Mouse (Mus musculus) MN1 (cell line): ENCODE data around the gene Ahrr.

Source experiments
- DNase-seq: peaks from one replicate; pipeline ENCODE4 v3.0.0-alpha.2; 2016; ENCODE audit warnings: low spot score

Ahrr gene

DNA sequence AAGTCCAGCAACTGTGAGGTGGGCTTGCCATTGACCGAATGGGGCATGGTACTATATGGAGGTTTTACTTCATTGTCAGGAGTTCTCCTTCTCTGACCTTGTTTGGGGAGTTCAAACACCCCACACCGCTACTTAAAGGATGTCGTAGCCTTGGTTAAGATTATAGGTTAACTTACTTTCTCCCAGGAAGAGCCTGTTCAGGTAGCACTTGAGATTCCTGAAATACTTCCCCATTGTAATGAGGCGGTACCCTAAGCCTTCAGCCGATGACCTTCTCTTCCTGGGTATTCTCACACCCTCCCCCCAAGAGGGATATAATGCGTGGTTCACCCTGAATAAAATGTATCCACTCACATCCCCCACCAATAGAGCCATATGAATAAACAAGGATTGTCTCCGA, 54.6 kb downstream of the Ahrr start:
- DNase-seq, result no peak

DNA sequence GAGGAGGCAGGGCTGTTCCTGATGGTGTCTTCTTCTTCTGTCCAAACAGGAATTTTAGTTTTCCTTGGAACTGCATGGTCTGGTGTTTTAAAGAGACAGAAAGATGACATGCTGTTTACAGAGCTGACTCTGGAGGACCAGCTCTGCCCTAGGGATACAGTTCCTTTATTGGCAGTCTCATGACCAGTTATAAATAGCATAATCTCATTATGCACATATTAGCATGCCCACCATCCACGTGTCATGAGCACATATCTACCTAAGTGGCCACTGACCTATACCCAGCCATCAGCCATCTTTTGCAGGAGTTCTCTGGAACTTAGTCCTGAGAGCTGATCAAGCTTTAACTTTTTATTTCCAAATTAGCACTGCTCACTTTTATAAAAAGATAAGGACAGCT, 71.5 kb downstream of the Ahrr start:
- DNase-seq, result no peak

DNA sequence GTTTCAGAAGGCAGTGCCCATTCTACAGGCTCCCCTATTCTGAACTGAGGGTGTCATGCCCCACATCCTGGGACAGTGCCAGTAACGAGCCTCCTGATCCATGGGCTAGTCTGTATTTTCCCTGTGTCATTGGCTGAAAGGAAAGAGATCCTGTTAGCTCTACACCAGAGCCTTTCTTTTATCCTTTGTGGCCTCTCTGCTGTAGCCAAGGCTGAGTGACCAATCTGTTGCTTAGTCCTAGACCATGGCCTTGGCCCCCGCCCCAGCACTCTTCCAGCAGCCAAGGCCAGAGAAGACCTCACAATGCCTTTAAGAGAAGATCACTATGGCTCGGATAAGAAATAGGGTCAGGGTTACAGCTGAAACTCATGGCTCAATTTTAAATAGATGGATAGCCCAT, 73.7 kb downstream of the Ahrr start:
- no peak for DNase-seq

DNA sequence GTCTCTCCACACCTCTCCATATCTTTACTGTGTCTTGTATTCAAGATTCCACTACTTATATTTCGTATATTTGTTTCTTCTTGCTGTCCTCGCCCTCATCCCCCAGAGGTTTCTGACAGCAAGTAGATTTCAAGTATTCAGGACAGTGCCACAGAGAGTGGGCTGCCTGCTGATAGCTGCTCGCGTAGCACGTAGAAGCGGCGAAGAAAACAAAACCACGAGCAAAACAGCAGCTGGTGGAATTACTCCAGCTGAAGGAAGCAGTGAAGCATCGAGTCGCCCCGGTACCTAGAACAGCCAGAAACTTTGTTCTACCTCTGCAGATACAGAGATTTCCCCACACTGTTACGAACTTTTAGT, 83.2 kb downstream of the Ahrr start:
- no peak for DNase-seq

DNA sequence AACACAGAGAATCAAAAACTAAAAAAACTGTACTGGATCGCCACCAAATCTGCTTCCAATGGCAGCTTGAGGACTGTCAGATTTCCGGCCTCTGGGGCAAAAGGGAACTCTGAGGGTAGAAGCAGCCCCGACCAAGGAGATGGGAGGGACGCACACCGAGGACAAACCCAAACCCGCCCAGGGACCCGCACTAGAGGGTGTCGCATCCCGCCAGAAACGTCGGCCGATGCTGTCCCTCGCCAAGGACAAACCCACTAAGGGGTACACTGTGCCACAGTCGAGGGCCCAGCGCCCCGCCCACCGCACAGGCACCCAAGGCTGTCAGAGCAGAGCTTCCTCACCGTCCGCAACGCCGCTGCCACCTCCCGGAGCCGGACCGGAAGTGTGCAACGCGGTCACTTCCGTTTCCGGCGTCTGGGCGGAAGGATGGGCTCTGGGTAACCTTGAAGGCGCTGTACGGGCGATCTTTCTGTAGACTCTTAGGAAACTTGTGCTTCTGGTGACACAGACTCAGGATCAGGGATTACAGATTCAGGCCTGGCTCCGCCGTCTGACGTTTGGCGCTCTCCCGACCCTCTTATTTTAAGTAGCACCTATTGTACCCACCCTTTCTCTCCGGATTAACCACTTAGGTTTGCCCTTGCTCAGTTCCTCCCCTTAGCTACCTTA, 83.7 kb downstream of the Ahrr start, which contains the start of gene Exoc3:
Gene Exoc3 (minus strand): TSS at position 416 of the 669 bp plus-strand sequence.
- DNase-seq, result peak; percentile 92

DNA sequence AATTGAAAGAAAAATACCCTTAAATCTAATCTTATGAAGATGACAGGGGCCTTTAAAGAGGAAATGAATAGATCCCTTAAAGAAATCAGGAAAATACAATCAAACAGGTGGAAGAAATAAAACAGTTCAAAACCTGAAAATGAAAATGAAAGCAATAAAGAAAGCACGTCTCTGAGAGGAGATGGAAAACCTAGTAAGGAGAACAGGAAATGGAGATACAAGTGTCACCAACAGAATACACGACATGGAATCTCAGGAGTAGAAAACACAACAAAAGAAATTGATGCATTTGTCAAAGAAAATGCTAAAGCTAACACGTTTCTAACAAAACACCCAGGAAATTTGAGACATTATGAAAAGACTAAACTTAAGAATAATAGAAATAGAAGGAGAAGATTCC, 95.7 kb downstream of the Ahrr start:
- DNase-seq, result no peak

DNA sequence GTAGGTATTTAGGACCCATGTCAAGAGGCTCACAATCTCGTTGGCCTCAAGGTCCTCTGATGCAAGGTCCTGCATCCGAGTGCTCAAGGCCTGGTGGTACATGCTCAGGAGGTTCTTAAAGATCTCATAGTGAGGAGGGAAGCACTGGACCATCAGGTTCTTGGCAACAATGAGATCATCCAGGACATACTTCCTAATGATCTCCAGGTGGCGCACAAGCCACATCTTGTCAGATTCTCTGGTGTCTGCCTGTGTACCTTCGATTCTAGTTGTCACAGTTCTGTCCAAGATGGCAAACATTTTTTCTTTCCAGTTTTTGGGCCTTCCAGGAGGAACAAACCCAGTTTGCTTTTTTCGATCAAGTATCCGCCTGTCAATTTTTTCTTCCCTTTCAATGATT, 99.5 kb downstream of the Ahrr start:
- DNase-seq, result peak; percentile 55

DNA sequence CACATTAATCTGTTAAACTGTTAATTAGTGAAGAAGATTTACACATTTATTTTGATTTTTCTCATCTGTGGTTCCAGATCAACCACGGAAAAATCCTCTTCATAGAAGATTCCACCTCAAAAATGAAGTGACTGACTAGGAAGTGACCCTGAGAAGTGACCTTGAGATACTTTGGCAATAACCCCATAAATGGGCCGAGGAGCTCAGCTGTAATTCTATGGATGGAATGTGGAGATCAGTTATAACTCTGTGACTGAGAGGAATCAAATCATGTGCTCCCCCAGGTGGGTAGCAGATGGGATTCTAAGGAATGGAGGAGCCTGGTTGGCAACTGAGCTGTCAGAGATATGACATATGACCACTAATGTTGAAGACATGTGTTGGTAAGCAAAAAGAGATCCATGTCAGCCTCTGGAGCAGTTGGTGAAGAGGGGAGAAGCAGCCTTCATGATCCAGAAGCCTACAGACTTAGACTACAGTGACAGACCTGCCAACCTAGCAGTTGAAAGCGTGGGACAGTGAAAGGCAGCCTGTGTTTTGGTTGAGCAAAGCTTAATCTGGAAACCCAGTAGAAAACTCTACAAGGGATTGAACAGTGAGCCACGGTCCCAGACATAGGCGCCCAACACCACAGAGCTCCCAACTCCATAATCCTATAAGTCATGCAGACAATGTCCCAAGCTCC, 109.0 kb downstream of the Ahrr start:
- DNase-seq, result no peak

DNA sequence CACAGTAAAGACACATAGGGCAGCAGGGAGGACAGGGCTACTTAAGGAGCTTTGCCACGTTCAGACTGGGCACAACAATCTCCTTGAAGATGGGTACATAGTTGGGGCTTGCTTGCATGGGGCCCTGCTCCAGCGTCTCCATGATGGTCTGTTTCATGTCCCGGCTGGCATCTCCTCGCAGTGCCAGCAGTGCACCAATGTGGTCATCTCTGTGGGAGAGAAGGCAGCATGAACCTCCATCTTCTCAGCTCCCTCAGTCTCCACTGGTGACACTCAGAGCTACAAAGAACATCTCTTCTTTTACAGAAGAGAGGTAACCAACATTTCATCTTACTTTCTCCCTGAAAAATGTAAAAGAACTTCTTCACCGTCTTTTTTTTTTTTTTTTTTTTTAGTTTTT, 120.1 kb downstream of the Ahrr start:
- DNase-seq, result no peak

DNA sequence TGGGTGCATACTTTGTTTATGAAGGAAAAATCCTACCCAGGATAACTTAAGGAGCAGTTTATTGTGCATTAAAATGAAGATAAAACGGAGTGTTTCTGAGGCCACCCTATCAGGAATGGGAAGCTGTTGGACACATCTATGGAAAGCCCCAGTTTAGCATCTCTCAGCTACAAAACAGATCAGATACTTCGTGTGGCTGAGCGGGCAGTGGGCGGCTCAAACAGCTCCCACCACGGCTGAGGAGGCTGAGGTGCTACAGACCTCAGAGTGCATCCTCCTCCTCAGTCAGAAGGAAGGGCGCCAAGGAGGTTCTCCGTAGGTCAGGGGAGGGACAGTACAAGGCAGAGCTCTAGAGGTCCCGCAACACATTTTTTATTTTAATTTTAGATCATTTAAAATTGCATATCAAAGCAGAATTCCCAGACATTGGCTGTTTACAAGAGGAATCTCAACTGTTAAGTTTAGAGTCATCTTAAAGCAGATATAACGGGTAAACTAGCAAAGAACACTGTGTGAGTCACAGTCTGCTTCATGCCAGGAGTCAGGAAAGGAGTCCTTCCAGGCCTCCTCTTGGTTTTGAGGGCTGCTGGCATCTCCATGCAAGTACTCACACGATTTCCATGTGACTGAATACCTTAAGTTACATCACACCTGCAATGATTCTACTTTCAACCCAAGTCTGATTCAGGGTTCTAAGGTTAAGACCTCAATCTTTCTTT, 122.5 kb downstream of the Ahrr start:
- DNase-seq, result no peak

DNA sequence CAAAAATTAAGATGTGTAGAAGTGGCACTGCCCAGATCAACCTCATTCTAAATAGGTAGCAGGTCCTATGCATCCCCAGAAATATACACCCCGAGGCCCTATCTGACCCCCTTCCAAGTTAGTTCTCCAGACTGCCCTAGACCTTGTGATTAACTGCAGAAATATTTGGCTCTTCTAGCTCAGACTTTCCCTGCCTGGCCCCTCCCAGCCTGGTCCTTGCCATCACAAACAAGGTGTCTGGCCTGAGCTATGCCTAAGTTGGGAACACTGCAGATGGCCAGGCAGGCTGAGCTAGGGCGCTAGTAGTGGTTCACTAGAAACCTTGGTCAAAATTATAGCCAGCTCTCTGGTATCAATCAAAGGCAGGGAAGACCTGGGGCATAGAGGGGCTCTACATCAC, 124.6 kb downstream of the Ahrr start:
- no peak for DNase-seq

DNA sequence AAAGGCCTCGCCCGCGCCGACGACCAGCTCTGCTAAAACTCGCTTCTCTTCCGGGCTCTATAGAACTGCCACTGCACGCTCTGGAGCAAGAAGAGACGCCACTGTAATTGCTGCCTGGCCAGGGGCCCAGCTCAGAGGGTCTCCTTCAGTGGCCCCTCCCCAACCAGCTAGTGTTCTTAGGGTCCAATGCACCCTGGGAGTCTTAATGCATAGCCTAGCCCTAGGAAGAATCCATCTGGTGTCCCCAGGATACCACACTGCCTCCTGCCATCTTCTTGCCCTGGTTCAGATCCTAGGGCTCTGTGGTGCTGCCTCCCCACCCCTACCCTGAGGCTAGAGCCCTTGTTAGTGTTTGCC, 125.1 kb downstream of the Ahrr start:
- DNase-seq, result no peak

DNA sequence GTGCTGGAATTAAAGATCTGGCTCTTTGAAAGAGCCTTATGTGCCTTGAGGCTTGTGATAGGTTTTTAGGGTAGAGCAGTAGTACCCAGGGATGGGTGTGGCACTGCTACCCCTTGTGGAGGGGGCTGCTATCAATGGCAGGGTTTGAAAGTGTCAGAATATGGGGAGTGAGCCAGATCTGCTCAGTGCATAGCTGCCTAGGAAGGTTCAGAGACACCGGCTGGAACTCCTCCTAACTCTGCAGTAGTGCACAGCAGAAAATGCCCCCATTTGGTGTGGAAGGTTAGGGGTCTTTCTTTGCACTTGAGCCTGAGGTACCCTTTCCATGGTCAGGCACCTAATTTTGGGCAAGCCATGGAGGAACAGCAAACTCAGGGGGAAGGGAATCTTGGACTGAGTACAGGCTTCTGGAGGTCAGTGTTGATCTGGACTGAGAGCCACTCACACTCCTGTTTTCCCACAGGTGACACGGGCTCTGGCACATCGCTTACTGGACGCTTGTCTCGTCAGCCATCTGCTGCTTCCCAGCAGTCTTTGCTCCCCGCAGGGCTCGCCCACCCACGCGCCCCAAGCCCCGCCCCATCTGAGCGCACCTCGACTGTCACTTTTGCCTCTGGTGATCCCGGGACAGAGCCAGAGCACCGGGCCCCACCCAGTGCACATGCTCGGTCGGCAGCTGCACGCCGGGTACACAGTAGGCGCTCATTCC, 125.6 kb downstream of the Ahrr start:
- peak; percentile 6 for DNase-seq
